Mouse (Mus musculus) embryonic facial prominence, embryonic 15.5 days (tissue): Measurements from ENCODE around the gene Fmo2. TPM values are rescaled to one million over a fixed set of nuclear protein-coding genes. Genes with fewer than 3 reads are reported as not detected.

Source experiments
- ATAC-seq: fragments of 200-750 bp; cut with Nextera tagmentation; 2 replicates; pipeline ENCODE4 v1.8.0; 2017; ENCODE audit warnings: low read depth, moderate TSS enrichment; ENCODE audit not compliant: insufficient number of reproducible peaks, low FRiP score, low TSS enrichment
- H3K27ac ChIP-seq: fragments of 300-500 bp; sonication (generic); replicated peaks from 2 replicates; pipeline ENCODE4 v1.5.1; 2015; ENCODE audit warnings: mild to moderate bottlenecking, inconsistent platforms
- H3K27me3 ChIP-seq: fragments of 300-500 bp; sonication (generic); 2 replicates; pipeline ENCODE4 v1.6.1; 2015; ENCODE audit warnings: inconsistent platforms
- H3K36me3 ChIP-seq: fragments of 300-500 bp; sonication (generic); 2 replicates; pipeline ENCODE4 v1.6.1; 2015; ENCODE audit warnings: mild to moderate bottlenecking, inconsistent platforms
- H3K4me1 ChIP-seq: fragments of 300-500 bp; sonication (generic); 2 replicates; pipeline ENCODE4 v1.6.1; 2015; ENCODE audit warnings: inconsistent platforms
- H3K4me2 ChIP-seq: fragments of 300-500 bp; sonication (generic); replicated peaks from 2 replicates; pipeline ENCODE4 v1.6.1; 2015; ENCODE audit warnings: mild to moderate bottlenecking, inconsistent platforms
- H3K4me3 ChIP-seq: fragments of 300-500 bp; sonication (generic); replicated peaks from 2 replicates; pipeline ENCODE4 v1.5.1; 2015; ENCODE audit warnings: mild to moderate bottlenecking, inconsistent platforms
- H3K9ac ChIP-seq: fragments of 300-500 bp; sonication (generic); 2 replicates; pipeline ENCODE4 v1.6.1; 2015; ENCODE audit warnings: inconsistent platforms
- H3K9me3 ChIP-seq: fragments of 300-500 bp; sonication (generic); replicated peaks from 2 replicates; pipeline ENCODE4 v1.6.1; 2016; ENCODE audit warnings: inconsistent platforms
- WGBS: fragments of 180-500 bp; shearing (Covaris S2); methylation state at CpG from one replicate; pipeline ENCODE4 v1.1.7; 2015; 5-methylcytosine and 5-hydroxymethylcytosine counted together
- polyA plus RNA-seq: library from polyadenylated mRNA; unstranded; fragments of >200 nt; fragmentation: Nextera tagmentation; extraction: Ambion mirVana; gene quantifications from 2 replicates; pipeline ENCODE4 v1.2.1, GENCODE M21; 2015

Fmo2 gene
- polyA plus RNA-seq, 1 experiment from 2014 or later = 7.2 TPM

GRCm38 (mm10) chr1:162834342-162834741 lies 64.2 kb downstream of the Fmo2 start:
- no peak overlapping the region for H3K9ac ChIP-seq
- no peak overlapping the region for H3K4me2 ChIP-seq
- H3K9me3 ChIP-seq = no peaks in the 10 kb centered on the region
- no peaks in the 10 kb centered on the region for H3K36me3 ChIP-seq
- 0 out of 2 replicates have a peak, but pooled peaks cover 3% of the 10 kb centered on the region for H3K4me1 ChIP-seq
- ATAC-seq = no peak
- no peak overlapping the region for H3K27ac ChIP-seq
- no peaks in the 10 kb centered on the region for H3K27me3 ChIP-seq
- 52% methylated on average over 5 of the region's 5 CpGs for WGBS
- no peak overlapping the region for H3K4me3 ChIP-seq

DNA sequence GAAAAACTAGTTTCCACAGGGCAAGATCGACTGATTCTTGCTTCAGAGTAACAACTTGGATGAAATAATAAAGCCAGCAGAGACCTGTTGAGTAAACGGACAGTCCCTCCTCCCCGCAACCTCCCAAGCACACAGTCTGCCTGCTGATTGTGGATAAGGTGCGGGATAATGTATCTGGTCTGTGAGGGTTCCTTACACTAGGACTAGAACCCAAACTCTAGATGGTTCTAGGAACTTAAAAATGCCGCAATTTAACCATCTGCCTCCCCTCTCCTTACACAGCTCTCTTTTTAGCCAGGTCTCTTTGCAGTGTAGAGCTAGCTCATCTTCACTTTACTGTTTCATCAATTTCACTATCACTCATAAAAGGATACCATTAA lies 66.0 kb downstream of the Fmo2 start:
- Histone ChIP-seq H3K4me2 (no peak overlapping the region), H3K9ac (no peak overlapping the region), H3K27me3 (no peaks in the 10 kb centered on the region), H3K9me3 (no peaks in the 10 kb centered on the region), H3K4me1 (0 out of 2 replicates have a peak, but pooled peaks cover 3% of the 10 kb centered on the region), H3K27ac (no peak overlapping the region), H3K4me3 (no peak overlapping the region), H3K36me3 (no peaks in the 10 kb centered on the region)
- 59% methylated on average over 5 of the region's 5 CpGs for WGBS
- no peak for ATAC-seq

- H3K9me3 ChIP-seq = no peaks in the 10 kb centered on the region
- no peak overlapping the region for H3K9ac ChIP-seq
- H3K27ac ChIP-seq = no peak overlapping the region
- no peak overlapping the region for H3K4me2 ChIP-seq
- no peaks in the 10 kb centered on the region for H3K36me3 ChIP-seq
- WGBS = 16% methylated on average over 5 of the region's 5 CpGs
- 0 out of 2 replicates have a peak, but pooled peaks cover 3% of the 10 kb centered on the region for H3K4me1 ChIP-seq
- no peak for ATAC-seq
- H3K27me3 ChIP-seq = no peaks in the 10 kb centered on the region
- H3K4me3 ChIP-seq = no peak overlapping the region
These were observed 66.5 kb downstream of the Fmo2 start for GRCm38 (mm10) chr1:162831838-162832573.

Other genes starting within 250 kb of the Fmo2 start
- not detected in 2 replicates for gene Myocos, start 240.5 kb downstream of the Fmo2 start, polyA plus RNA-seq
- 151 and 156 TPM in 2 replicates for gene Prrc2c, start 158.2 kb downstream of the Fmo2 start, polyA plus RNA-seq
- gene Fmo4, start 84.8 kb downstream of the Fmo2 start, polyA plus RNA-seq = 0.23 and 0.60 TPM in 2 replicates
- gene Fmo1, start 32.1 kb downstream of the Fmo2 start, polyA plus RNA-seq = 50.2 and 63.4 TPM in 2 replicates
- gene Fmo6, start 38.8 kb upstream of the Fmo2 start, polyA plus RNA-seq = 5.9 and 11.3 TPM in 2 replicates
- 0.13 TPM in 1 of 2 replicates, not detected in the other for gene Fmo3, start 85.8 kb upstream of the Fmo2 start, polyA plus RNA-seq
- not detected in 2 replicates for gene Mroh9, start 186.9 kb upstream of the Fmo2 start, polyA plus RNA-seq